Mouse (Mus musculus) right cerebral cortex, postnatal 10 days (tissue): ENCODE results near the gene Capn7.

Source experiments
- DNase-seq, 2 experiments: peaks; one replicate each; pipeline ENCODE4 v3.0.0; 2021; ENCODE audit warnings: low spot score in 2 of 2

Capn7 gene

DNA sequence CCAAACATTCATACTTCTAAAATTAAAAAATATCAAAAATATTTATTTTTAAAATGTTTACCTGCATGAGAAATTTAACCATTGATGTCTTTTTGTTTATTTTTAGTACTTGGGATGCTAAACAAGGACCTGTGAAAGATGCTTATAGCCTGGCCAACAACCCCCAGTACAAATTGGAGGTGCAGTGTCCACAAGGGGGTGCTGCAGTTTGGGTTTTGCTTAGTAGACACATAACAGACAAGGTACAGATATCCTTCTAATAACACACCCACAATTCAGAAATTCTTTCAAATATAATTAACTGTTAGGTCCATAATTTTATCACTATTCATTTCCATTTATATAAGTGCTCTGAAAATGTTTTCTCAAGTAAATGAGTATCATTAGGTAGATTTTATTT, 28.9 kb downstream of the Capn7 start:
- peak in 1 of 2 experiments; percentile 78 for DNase-seq

DNA sequence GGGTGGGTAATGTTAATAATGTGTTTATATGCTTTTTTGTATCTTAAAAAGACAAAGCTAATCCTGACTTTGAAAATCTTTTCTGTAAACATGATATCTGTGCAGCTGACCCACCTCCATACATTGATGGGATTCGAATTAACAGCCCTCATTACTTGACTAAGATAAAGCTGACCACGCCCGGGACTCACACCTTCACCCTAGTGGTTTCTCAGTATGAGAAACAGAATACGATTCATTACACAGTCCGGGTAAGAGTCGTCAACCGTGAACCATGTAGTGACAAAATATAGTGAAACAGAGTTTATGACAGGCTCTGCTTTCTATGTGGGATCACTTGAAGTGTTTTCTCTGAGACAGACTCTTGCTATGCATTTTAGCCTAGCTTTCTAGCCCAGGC, 31.5 kb downstream of the Capn7 start:
- no peak for DNase-seq

DNA sequence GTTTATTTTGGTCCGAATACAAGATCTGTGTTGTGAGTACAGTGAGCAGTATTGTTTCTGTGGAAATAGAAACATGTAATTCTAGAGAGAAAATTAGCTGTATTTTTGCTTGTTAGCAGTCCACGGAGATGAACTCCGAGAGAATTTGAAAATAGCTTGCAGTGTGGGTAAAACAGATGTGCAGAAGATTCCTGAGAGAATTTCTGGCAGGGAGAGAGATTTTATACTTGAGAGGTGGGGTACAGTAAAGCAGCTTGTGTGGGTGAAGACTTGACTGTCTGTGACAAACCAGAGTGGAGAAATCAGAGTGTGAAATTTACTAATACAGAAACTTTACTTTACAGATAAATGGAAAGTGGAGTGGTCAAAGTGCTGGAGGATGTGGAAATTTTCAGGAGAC, 32.9 kb downstream of the Capn7 start:
- DNase-seq, result no peak

DNA sequence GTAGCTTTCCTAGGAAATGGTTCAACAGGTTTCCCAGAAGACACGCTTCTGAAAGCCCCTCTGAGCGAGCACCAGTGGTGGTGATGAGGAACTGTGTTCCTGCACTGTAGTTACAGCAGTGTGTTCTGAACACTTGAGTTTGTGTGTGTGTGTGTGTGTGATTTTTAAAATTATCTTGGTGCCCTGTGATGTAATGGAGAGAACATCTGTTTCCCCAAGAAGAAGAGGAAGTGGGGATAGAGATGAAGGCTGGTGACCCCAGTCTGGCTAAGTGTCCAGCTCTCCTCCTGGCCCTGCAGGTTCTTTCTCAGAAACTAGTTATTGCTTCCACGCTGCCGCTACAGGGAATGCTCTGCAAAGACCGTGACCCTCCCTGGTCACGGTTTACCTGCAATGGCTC, 38.0 kb downstream of the Capn7 start:
- DNase-seq, result no peak

DNA sequence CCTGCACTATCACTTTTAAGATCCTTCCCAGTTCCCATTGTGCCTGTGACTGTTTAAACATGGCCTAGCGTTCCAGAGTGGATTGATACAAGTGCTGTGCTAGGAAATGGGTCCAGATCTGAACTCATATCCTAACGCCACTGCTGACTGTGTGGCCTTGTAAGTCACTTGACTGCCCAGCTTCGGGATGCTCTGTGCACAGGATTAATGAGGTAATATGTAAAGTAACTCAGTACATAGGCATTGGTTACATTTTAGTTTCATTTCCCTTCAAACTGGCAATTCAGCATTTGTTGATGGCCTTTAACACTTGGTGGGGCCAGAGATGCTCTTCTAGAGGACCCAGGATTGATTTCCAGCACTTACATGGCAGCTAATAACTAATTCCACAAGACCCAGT, 39.9 kb downstream of the Capn7 start:
- no peak for DNase-seq

DNA sequence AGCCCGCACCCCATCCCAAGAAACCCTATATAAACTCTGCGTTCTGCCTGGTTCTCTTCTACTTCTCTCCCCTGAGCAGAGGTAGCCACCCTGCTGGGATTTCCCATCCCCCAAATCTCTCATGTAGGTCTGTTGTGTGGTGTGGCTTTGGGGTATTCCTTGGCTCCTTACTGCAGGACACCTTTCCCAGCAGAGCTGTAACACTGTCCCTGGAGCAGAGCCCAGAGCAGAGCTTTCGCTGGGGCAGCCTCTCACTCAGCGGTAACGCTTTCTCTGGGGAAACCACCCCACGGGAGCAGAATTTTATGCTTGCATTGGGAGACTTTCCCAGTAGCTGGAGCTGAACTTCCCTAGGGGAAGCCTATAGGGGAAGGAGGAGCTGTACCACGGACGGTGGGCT, 45.8 kb downstream of the Capn7 start:
- no peak for DNase-seq

DNA sequence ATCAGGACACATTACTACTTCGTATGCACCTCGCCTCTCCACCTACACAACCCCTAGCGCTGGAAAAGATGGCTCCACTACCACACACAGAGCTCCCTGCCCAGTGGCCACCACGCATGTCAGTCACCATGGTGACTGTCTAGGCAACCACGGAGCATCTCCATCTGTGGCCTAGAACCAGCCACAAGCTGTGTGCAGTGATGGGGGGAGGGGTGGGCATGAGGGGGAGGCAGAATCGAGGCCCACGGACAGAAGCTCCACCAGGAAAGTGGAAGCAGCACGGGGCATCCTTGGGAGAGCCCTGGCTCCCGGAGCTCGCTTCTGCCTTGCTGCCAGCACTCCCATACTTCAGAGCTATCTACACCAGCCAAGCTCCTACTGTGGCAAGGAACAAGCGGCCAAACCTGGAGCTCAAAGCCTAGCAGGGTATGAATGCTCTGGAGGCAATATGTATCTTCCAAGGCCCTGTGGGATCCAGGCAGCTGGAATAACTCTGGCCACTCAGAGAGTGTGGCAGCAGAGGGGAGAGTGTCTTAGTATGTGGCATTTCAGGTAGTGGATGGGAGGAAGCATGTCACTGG, 47.1 kb downstream of the Capn7 start:
- peak; percentile 78 to 88 for DNase-seq

DNA sequence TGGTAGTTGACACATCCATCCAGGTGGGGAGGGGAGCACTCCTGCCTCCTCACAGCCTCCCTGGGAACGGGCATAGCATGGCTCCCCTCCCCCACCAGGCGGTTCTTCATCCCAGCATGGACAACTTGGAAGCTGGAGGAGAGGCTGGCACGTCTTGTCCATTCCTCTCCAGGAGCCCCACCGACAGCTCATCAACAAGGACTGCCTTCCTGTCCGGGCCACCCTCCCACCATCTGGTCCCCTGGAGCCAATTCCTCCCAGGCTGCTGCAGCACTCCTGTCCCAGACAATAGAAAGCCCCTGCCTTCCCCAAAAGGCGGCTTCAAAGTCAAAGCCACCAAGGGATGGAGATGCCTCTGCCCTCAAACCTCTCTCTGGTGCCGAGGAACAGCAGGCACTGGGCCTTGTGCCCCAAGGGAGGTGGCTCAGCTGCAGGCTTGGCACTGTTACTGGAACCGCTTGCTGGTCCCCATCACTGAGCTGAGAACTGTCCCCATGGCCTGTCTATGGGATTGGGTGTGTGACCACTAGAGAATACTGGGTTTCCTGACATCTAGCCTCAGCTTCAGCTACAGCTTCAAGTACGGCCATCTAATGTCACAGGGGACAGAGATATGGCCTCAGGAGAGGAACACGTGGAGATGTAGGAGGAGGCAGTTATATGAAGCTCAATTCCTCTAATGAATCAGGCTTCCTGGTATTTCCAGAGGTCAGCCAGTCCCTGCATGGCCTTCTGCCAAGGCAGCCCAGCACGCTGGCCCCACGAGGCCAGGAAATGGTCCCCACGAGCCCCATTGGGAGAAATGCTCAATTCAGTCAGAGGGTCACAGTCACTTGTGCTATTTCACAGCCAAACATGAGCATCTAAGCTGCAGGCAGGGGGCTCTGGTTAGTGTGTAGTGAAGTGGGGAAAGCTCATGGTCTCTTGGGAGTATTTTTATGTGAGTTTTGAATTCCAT, 48.2 kb downstream of the Capn7 start:
- no peak for DNase-seq

DNA sequence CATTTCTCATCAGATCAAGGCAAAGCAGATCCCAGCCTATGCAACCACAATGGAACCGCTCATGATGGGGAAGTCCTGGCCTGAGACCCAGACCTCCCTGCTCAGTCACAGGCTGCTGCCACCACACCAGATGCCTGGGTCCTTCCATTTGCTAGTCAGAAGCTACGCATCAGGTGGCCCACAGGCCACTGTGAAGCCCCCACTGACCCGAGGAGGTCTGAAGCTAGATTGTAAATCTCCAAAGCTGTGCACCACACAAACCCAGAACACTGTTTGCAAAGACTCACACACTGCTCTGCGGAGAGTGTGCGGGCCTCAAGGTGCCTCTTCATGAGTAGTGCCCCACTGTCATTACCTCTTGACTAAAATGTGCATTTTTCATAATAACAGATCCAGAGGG, 49.0 kb downstream of the Capn7 start:
- DNase-seq, result no peak

DNA sequence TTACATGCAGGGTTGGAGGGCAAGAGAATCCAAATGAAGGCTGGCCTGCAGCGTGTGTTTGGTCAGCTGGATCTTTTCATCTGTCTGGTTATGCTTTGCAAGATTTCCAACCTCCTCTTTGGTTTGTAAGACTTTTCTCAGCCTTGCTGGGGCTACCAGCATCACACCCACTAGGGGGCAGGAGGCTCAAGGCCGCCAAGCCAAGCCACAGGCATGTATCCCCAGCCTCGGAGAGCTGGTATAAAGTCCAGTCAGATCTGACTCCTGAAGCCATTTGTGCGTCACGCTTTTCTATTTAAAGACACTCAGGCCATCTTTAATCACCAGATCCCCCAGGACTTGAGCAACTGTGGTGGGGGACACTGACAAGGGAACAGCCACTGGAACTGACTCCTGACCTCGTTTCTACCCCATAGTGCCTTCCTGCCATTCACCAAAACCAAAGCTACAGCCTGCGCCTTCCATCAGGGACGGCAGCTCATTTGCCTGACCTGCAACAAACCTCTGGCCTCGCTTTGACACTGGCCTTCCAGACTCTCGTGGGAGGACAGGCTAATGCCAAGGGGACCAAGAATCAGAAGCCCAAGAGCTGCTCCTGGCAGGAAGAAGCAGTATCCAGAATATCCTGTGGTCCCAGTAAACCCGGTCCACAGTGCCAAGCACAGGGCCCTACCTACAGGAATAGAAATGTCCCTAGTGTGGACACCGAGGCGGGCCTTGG, 49.7 kb downstream of the Capn7 start:
- DNase-seq, result peak; percentile 76 to 77

DNA sequence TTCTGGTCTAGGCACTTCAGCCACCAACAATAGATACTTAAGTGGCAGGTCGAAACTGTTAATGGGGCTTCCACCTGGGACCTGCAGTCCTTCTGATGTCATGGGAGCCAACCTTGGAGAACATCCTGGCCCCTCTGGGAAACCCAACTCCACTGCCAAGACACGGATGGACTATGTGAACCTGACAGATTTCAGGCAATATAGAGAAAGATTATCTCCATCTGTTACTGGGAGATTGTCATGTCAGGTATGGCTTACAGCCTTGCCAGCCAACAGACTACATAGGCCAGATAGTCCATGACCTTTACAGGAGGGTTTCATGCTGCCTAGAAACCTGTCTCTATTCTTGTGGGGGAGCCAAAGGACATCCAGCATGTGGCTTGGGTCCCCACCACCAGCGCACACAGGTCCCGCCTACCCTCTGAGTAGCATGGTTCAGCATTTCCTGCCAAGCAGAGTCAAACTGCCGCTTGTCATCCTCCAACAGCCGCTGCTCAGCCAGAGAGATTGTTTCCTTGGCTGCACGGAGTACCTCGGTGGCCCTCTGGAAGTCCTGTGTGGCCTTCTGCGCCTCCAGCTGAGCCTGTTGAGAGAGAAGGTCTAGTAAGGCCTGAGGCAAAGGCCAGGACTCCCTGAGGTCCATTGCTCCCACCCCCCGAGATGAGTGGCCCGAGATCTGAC, 51.0 kb downstream of the Capn7 start:
- DNase-seq, result no peak

DNA sequence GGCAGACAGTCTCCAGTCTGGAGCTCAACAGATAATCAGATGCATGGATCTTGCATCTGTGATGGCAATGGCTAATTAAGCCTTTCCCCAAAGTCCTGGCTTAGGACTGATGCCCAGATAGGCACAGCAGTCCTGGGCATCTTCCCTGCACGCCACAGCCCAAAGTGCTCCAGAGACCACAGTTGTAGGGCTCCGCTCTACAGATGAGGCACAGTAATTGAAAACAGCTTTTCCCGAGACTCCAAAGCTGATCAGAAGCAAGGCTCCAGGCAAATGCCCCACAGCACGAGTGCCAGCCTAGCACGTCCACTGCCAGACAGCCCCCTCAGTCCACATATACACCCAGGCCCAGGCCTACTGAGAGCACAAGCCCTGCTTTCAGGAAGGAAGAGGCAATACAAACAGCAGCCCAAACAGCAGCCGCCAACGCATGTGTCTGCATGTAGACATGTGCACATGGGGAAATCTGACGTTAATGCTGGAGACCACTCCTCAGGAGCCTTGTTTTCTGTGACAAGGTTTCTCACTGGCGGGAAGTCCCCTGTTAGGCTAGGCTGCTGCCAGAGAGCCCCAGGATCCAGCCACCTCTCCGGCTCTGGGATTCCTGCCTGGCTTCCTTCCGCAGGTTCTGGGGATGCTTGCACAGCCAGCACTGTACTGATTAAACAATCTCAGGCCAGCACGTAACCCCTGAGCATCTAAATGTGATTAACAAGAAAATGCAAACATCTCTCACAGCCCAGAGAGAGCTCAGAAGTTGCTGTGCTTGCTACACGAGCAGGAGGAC, 51.8 kb downstream of the Capn7 start:
- no peak for DNase-seq

DNA sequence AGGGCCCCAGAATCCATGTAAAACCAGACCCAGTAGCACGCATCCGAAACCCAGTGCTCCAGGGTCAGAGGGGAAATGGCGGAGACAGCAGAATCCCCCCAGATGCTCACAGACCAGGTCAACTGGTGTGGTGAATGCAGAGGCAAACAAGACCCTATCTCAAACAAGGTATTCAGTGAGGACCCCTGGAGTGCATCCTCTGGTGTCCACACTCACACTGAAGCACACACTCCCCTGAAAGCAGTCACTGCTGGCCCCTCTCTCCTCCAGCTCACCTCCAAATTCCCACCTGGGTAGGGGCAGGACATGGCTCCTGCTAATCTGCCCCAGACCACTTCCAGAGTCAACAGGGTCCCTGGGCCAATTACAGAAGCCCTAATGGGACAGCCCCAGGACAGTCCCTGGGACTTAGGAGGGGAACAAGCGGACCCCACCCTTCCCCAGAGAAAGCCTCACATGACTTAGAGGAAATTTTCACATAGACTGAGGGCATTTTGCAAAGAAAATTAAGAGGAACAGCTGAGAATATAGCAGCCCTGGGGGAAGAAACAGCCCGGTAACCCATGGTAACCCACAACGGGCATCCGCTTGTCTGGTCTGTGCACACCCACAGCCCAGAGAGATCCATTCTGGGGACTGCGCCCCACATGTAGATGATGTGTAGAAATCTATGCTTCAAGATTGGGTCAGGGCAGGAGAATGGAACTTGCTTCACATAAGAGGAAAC, 53.1 kb downstream of the Capn7 start:
- no peak for DNase-seq

DNA sequence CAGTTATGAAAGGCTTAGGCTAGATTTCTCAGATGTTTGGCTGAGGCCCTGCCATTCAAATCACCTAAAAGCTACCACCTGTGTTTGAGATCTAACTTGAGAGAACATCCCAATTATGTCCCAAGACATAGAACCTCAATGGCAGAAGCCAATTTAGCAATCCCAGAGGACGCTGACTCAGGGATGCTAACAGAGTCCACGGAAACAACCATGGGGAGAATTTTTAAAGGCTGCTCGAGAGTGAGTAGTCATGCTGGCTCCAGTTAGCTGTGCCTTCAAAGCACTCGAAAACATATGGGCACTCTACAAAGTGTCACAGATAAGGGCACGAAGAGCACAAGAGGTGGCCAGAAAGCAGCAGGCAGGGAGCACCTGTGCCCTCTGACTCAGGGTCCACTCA, 55.9 kb downstream of the Capn7 start:
- no peak for DNase-seq

DNA sequence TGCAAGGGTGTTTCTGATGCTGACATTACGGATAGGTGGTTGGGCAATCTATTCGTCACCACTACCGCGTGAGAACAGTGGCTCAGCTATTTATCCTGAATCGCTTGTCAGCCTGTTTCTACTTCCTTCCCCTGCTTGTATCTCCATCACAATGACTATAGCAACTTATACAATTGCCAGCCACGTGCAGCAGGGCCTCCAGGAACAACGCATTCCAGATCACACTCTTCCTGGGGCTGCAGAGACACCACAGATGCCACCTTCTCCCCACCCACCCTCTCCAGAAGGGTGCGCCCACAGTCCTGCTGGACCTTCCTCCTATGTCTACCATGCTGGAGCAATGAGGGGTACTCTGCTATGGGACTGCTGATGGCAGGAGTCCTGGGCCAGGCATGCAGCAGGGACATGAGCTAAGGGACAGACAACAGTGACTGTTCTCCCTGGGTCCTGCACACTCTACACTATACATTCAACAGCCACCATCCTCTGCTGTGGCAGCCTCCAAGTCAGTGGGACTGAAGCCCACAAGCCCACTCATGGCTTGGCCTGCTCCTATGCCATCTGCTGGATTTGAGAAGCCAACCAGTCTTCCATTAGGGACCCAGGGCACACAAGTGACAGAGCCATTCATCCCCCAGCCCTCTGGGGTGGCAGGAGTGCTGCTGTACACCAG, 56.6 kb downstream of the Capn7 start:
- DNase-seq, result peak; percentile 54 to 71

DNA sequence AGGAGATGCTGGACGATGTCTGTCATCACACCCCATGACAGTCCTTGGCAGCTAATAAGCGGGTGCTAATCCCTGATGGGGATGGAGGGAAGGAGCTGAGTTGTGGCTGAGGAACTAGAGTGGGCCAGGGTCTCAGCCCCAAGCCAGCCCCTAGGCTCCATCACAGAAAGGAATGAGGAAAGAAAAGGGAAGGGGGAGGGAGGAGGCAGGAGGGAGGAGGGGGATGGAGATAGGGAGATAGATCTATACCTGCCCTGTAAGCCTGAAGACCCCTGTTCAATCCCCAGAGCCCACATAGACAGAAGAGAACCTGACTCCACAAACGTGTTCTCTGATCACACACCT, 57.1 kb downstream of the Capn7 start:
- no peak for DNase-seq

DNA sequence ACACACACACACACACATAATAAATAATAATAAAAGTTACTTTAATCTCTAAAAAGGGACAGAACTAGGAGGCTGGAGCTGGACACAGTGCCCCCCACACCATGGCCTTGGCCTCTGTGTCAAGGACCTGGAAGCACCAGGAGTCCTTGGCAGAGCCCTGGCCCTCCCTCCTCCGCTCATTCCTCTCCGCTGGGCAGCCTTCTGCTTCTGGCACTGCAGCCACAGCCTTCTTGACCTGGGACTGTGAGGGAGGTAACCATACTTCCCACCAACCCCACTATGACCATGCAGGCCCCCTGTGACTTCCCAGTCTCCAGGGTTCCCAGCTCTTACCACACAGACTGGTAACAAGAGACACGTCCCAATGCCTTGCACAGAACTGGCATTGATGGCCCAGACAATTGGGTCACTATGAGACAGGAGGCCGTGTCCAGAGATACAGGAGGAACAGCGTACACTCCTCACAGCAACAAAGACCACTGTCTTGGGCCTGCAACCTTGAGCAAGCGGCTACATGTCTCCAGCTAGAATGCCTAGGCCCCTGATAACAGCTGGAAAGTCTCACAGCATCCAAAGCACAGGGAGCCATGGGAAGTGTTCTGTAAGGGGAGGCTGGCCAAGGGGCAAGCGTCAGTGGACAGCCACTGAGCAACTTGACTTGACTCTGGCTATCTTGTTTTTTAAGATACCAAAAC, 57.6 kb downstream of the Capn7 start:
- no peak for DNase-seq

DNA sequence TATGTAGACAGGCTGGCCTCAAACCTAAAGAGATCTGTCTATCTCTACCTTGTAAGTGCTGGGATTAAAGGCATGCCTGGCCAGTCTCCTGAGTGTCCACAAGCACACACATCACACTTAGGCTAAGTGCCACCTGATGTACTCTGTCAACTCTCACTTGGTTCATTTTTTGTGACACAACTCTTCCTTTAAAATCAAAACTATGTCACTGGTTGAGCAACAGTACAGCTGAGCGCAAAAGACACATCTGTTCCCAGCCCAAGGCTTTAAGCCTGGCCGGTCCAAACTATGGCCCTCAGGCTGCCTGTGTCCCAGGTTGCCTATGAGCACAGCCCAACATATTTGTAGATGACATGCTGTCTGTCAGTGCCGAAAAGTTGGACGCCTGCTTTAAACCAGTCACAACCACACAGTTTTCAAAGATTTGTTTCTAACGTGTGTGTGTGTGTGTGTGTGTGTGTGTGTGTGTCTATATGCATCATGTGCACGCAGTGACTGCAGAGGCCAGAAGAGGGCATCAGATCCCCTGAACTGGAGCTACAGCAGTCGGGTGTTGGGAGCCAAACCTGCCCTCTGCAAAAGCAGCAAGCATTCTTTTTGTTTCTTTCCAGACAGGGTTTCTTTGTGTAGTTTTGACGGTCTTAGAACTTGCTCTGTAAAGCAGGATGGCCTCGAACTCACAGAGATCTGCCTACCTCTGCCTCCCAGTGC, 58.5 kb downstream of the Capn7 start:
- no peak for DNase-seq

DNA sequence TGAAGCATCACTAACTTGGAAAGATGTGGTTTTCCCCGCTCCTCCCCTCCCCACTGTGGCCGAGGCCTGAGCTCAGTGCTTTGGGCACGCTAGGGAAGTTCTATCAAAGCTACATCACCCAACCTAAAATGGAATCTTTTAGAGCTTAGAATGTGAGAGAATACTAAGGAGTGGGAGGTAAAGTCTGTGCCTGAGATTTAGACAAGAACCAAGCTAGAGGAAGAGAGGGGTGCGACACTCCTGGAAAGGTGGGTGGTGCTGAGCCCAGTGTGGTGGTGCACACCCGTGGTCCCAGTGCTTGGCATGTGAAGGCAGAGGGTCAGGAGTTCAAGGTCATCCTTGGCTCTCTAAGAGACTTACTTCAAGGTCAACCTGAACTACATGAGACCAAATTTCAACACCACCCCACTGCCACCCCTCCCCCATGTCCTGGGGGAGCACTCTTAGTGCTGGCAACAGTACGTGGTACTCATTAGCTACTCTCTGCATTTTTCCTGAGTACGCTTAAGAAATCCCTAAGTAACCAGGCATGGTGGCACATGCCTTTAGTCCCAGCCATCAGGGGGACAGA, 59.3 kb downstream of the Capn7 start:
- no peak for DNase-seq
